Mouse (Mus musculus): ENCODE data around the gene Arl5a. TPM values are rescaled to one million over a fixed set of nuclear protein-coding genes. Genes with fewer than 3 reads are reported as not detected.

Arl5a gene
- polyA plus RNA-seq, 1 experiment from 2014 or later: 80.3 TPM

DNA sequence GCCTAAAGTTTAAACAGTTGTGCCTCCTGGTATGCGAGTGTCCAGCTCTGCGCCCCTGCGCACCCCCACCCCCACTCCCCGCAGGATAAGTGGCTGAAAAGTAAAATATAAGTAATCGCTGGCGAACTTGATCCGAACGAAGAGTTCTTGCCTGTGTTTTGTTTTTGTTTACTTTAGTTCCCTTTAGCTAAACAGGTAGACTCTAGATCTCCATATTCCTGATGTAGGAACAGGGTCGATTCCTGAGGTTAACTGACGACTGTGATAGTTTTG is 758 bp upstream of the Arl5a start:
- 0 out of 2 replicates have a peak, but pooled peaks cover 2% of the 10 kb centered on the region for H3K4me1 ChIP-seq (ENCODE audit: control insufficient read depth, insufficient read depth, low read length)
- peak overlapping the region; percentile 64 for H3K4me2 ChIP-seq (ENCODE audit: low read depth)
- DNase-seq (ENCODE audit: low spot score): no peak
- 0 out of 2 replicates have a peak, but pooled peaks have one; percentile 1 for ATAC-seq (ENCODE audit: insufficient read depth, low FRiP score, low TSS enrichment)
- H3K36me3 ChIP-seq (ENCODE audit: control insufficient read depth, insufficient read depth, low read length): no peaks in the 10 kb centered on the region
- peak overlapping the region; percentile 94 for H3K9ac ChIP-seq (ENCODE audit: low read length)
- WGBS: 26% methylated on average over 10 of the region's 10 CpGs
- no peak overlapping the region for H3K27ac ChIP-seq (ENCODE audit: low read depth, low read length)
- no peaks in the 10 kb centered on the region for H3K9me3 ChIP-seq (ENCODE audit: control insufficient read depth, low read length)
- no peaks in the 10 kb centered on the region for H3K27me3 ChIP-seq (ENCODE audit: control insufficient read depth, insufficient read depth, low read length)
- peak overlapping the region; percentile 95 for H3K4me3 ChIP-seq (ENCODE audit: low read depth, low read length)

DNA sequence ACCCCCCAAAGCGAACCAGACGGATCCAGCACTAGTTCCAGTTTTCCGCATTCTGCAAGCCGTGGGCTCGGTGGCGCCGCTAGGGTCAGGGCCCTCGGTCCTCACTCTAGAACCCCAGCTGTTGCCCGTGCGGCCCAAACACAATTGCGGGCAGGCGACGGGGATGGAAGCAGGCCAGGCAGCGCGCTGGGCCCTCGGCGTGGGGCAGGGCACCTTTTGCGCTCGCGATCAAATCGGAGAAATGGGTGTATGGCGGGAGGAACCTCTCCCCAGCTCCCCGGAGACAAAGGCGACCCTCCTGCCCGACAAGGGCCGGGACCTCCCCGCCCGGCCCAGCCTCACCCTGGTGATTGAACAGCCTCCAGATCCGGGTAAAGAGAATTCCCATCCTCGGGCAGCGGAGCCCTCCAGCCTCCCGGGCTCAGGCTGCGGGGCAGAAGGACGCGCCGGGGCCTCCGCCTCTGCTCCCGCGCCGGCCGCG is 413 bp downstream of the Arl5a start:
- peak overlapping the region; percentile 56 for H3K4me2 ChIP-seq (ENCODE audit: low read depth)
- WGBS: 0% methylated on average over 39 of the region's 42 CpGs
- H3K36me3 ChIP-seq (ENCODE audit: control insufficient read depth, insufficient read depth, low read length): no peaks in the 10 kb centered on the region
- peak overlapping the region; percentile 94 for H3K9ac ChIP-seq (ENCODE audit: low read length)
- 0 out of 2 replicates have a peak, but pooled peaks cover 2% of the 10 kb centered on the region for H3K4me1 ChIP-seq (ENCODE audit: control insufficient read depth, insufficient read depth, low read length)
- ATAC-seq (ENCODE audit: insufficient read depth, low FRiP score, low TSS enrichment) (peak; percentile 79), DNase-seq (ENCODE audit: low spot score) (peak; percentile 65)
- no peaks in the 10 kb centered on the region for H3K9me3 ChIP-seq (ENCODE audit: control insufficient read depth, low read length)
- H3K4me3 ChIP-seq (ENCODE audit: low read depth, low read length): peak overlapping the region; percentile 95
- H3K27me3 ChIP-seq (ENCODE audit: control insufficient read depth, insufficient read depth, low read length): no peaks in the 10 kb centered on the region
- H3K27ac ChIP-seq (ENCODE audit: low read depth, low read length): peak overlapping the region; percentile 80

DNA sequence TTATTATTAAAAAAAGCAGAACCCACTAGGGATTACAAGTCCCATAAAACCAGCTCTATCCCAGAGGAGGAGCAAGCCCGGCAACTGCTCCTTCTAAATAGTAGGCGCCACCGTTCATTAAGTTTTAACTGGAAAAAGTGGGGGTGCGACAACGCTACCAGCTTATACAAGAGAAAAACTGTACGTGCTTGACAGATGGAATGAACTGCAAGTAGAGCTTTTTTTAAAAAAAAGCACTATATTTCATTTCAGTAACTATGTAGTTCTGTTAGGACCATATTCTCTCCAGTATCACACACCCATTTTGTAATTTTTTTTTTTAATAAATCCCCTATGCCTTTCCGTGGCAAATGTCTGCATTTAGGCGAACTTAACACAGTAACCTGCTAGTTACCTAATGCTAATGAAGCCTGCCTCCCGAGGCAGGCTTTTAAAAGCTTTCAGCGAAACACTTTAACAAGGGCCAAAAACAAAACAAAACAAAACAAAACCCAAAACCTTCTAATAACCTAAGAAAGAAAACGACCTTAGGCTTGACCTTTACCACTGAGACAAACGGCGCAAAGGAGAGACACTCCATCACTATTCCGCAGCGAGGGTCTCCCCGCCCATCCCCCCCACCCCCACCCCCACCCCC is 972 bp downstream of the Arl5a start:
- 4% methylated on average over 16 of the region's 16 CpGs for WGBS
- peak; percentile 12 for DNase-seq (ENCODE audit: low spot score)
- no peak overlapping the region for H3K27ac ChIP-seq (ENCODE audit: low read depth, low read length)

DNA sequence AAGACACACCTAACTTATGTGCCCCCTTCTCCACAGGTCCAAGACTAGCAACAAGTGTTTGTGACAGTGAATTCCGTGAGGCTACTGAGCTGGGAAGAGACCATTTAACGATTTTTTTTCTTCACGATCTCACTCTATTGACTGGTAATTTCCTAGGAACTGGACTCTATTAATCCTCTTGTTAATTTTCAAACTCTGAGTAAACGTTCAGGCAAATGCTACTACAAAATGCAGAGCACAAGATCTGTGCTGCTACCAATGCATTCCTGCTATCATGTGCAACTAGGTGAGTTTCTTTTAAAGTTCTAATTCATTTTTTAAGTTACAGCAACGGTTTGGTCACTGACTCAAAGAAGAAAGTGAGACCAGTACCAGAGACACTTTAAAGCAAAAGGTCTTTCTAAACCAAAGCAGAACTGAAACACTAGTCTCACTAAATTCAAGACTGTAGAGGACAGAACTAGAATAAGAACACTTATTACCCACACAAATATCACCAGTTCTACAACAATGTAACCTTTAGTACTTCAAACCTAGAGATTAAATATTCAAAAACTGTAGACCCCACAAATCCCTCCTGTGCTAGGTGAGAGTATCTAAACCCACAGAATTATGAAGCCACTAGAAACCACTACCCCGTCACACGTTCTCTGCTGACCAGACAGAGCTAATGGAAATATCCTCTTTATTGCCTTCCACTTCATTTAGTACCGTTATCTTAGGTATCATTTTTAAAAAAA is 1.7 kb downstream of the Arl5a start:
- no peaks in the 10 kb centered on the region for H3K9me3 ChIP-seq (ENCODE audit: control insufficient read depth, low read length)

More for the DNA sequence above, 972 bp downstream of the Arl5a start:
- peak overlapping the region; percentile 94; the same call in 1 of the 2 replicates for H3K9ac ChIP-seq (ENCODE audit: low read length)
- 0 out of 2 replicates have a peak, but pooled peaks cover 2% of the 10 kb centered on the region for H3K4me1 ChIP-seq (ENCODE audit: control insufficient read depth, insufficient read depth, low read length)
- H3K9me3 ChIP-seq (ENCODE audit: control insufficient read depth, low read length): no peaks in the 10 kb centered on the region
- peak overlapping the region; percentile 95 for H3K4me3 ChIP-seq (ENCODE audit: low read depth, low read length)
- no peaks in the 10 kb centered on the region for H3K36me3 ChIP-seq (ENCODE audit: control insufficient read depth, insufficient read depth, low read length)
- no peaks in the 10 kb centered on the region for H3K27me3 ChIP-seq (ENCODE audit: control insufficient read depth, insufficient read depth, low read length)
- ATAC-seq (ENCODE audit: insufficient read depth, low FRiP score, low TSS enrichment): no peak
- peak overlapping the region; percentile 56 for H3K4me2 ChIP-seq (ENCODE audit: low read depth)

DNA sequence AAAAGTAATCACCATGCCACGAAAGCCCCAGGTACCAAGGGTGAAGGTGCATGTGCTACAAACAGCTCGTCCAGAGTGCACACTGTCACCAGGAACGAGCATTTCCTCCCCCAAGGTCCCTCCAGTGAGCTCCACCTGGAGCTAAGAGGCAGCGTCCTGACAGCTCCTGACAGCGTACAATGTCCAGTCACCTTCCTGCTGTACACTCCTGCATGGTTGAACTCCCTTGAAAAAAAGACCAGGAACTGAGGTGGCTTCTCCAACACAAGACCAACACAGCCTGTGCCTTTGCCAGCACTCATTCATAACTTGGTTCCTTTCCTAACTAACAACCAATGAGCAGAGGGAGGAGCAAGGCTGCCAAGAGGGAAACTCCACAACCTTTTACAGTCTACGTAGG is 3.5 kb downstream of the Arl5a start:
- WGBS: 80% methylated on average over 6 of the region's 6 CpGs
- no peaks in the 10 kb centered on the region for H3K27me3 ChIP-seq (ENCODE audit: control insufficient read depth, insufficient read depth, low read length)
- DNase-seq (ENCODE audit: low spot score): no peak
- H3K4me2 ChIP-seq (ENCODE audit: low read depth): no peak overlapping the region
- peaks cover 2% of the 10 kb centered on the region; the same call in 1 of the 2 replicates for H3K36me3 ChIP-seq (ENCODE audit: control insufficient read depth, insufficient read depth, low read length)
- 0 out of 2 replicates have a peak, but pooled peaks cover 2% of the 10 kb centered on the region for H3K4me1 ChIP-seq (ENCODE audit: control insufficient read depth, insufficient read depth, low read length)
- no peaks in the 10 kb centered on the region for H3K9me3 ChIP-seq (ENCODE audit: control insufficient read depth, low read length)
- ATAC-seq (ENCODE audit: insufficient read depth, low FRiP score, low TSS enrichment): no peak
- no peak overlapping the region for H3K27ac ChIP-seq (ENCODE audit: low read depth, low read length)
- no peak overlapping the region for H3K4me3 ChIP-seq (ENCODE audit: low read depth, low read length)
- no peak overlapping the region for H3K9ac ChIP-seq (ENCODE audit: low read length)

More for the DNA sequence above, 1.7 kb downstream of the Arl5a start:
- no peaks in the 10 kb centered on the region for H3K36me3 ChIP-seq (ENCODE audit: control insufficient read depth, insufficient read depth, low read length)
- no peak for DNase-seq (ENCODE audit: low spot score)
- H3K9ac ChIP-seq (ENCODE audit: low read length): no peak overlapping the region
- H3K4me2 ChIP-seq (ENCODE audit: low read depth): peak overlapping the region; percentile 56
- peak overlapping the region; percentile 95 for H3K4me3 ChIP-seq (ENCODE audit: low read depth, low read length)
- 61% methylated on average over 8 of the region's 8 CpGs for WGBS
- 0 out of 2 replicates have a peak, but pooled peaks cover 2% of the 10 kb centered on the region for H3K4me1 ChIP-seq (ENCODE audit: control insufficient read depth, insufficient read depth, low read length)
- H3K27ac ChIP-seq (ENCODE audit: low read depth, low read length): no peak overlapping the region
- no peaks in the 10 kb centered on the region for H3K27me3 ChIP-seq (ENCODE audit: control insufficient read depth, insufficient read depth, low read length)
- no peak for ATAC-seq (ENCODE audit: insufficient read depth, low FRiP score, low TSS enrichment)

DNA sequence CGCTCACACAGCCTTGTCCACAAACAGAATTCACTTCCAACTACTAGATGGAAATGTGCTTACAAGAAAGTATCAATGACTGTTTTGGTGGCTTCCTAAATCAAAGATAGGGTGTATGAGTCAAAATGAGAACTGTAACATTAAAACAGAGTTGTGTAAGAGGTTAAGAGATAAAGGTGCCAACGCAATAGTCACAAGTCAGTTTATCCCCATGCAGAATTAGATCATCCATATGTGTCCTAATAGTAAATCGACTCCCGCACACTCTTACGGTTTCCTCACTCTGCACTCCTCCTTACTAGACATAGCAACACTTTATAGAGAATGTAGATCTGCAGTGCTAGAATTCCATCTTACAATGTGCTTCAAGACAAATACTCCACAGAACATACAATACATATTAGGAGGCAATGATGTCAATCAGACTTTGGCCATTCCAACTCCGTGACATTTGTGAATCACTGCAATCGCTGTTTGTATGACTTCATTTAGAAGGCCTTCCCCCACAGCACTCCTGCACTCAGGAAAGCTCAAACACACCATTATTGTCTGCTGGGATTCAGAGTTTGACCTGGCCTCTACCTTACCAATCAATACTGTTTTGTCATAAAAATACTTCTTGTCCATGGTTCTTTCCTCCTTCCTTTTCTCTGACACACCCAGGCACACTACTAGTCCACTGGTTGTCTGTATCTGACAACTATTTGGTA is 4.5 kb downstream of the Arl5a start:
- Histone ChIP-seq H3K27me3 (ENCODE audit: control insufficient read depth, insufficient read depth, low read length) (no peaks in the 10 kb centered on the region), H3K4me2 (ENCODE audit: low read depth) (no peak overlapping the region), H3K9me3 (ENCODE audit: control insufficient read depth, low read length) (0 out of 2 replicates have a peak, but pooled peaks cover 3% of the 10 kb centered on the region), H3K4me3 (ENCODE audit: low read depth, low read length) (no peak overlapping the region), H3K4me1 (ENCODE audit: control insufficient read depth, insufficient read depth, low read length) (0 out of 2 replicates have a peak, but pooled peaks cover 2% of the 10 kb centered on the region), H3K9ac (ENCODE audit: low read length) (no peak overlapping the region), H3K36me3 (ENCODE audit: control insufficient read depth, insufficient read depth, low read length) (peaks cover 9% of the 10 kb centered on the region), H3K27ac (ENCODE audit: low read depth, low read length) (no peak overlapping the region)
- 93% methylated on average over 7 of the region's 7 CpGs for WGBS
- ATAC-seq (ENCODE audit: insufficient read depth, low FRiP score, low TSS enrichment) (no peak), DNase-seq (ENCODE audit: low spot score) (no peak)

DNA sequence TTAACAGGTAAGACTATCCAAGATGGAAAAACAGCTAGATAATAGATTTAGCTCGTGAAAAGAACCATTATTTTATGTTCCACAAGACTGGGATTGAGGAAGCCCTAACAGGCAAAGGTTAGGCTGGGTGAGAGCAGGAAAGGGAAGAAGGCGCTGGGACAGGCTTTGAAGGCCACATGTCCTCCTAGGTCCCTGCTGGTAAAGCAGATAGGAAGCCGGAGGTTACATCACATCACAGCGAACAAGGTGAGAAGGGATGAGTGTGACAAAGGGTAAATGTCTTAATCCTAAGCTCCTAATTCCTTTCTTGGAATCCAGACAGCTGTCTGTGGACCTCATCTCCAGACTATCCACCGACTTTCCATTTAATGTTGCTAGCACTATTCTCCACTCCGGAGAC is 5.4 kb downstream of the Arl5a start:
- no peak overlapping the region for H3K9ac ChIP-seq (ENCODE audit: low read length)
- peaks cover 9% of the 10 kb centered on the region for H3K36me3 ChIP-seq (ENCODE audit: control insufficient read depth, insufficient read depth, low read length)
- 0 out of 2 replicates have a peak, but pooled peaks cover 2% of the 10 kb centered on the region for H3K4me1 ChIP-seq (ENCODE audit: control insufficient read depth, insufficient read depth, low read length)
- 86% methylated on average over 6 of the region's 6 CpGs for WGBS
- DNase-seq (ENCODE audit: low spot score) (no peak), ATAC-seq (ENCODE audit: insufficient read depth, low FRiP score, low TSS enrichment) (no peak)
- H3K4me3 ChIP-seq (ENCODE audit: low read depth, low read length): no peak overlapping the region
- H3K27me3 ChIP-seq (ENCODE audit: control insufficient read depth, insufficient read depth, low read length): no peaks in the 10 kb centered on the region
- H3K9me3 ChIP-seq (ENCODE audit: control insufficient read depth, low read length): 0 out of 2 replicates have a peak, but pooled peaks cover 3% of the 10 kb centered on the region
- no peak overlapping the region for H3K27ac ChIP-seq (ENCODE audit: low read depth, low read length)
- no peak overlapping the region for H3K4me2 ChIP-seq (ENCODE audit: low read depth)

DNA sequence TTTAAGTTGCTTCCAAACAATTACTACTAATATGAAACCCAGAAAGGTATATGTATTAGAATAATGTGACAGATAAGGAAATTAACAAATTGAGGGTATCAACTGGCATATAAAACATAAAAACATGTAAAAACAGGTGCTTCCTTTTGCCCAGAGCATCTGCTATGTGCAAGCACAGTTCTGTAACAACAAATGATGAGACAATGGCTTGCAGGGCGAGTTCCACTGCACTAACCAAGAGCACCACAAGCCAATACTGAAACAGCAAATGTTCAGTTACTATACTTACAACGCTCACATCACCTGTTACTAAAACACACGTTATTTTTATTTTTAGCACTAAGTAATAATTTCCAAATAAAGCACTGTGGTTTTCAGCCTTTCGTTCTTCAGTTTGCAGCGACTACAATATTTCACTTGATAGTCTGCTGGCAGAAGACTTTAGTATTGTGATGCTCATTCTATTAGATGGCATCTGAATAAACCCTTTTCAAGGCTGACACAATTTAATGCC is 12.1 kb downstream of the Arl5a start:
- ATAC-seq (ENCODE audit: insufficient read depth, low FRiP score, low TSS enrichment) (no peak), DNase-seq (ENCODE audit: low spot score) (no peak)
- Histone ChIP-seq H3K27ac (ENCODE audit: low read depth, low read length) (no peak overlapping the region), H3K4me1 (ENCODE audit: control insufficient read depth, insufficient read depth, low read length) (no peaks in the 10 kb centered on the region), H3K9me3 (ENCODE audit: control insufficient read depth, low read length) (peaks cover 11% of the 10 kb centered on the region), H3K36me3 (ENCODE audit: control insufficient read depth, insufficient read depth, low read length) (peaks cover 37% of the 10 kb centered on the region), H3K27me3 (ENCODE audit: control insufficient read depth, insufficient read depth, low read length) (no peaks in the 10 kb centered on the region), H3K9ac (ENCODE audit: low read length) (no peak overlapping the region), H3K4me2 (ENCODE audit: low read depth) (no peak overlapping the region), H3K4me3 (ENCODE audit: low read depth, low read length) (no peak overlapping the region)
- WGBS: 95% methylated on average over 5 of the region's 5 CpGs
